Mouse (Mus musculus) heart, postnatal 0 days (tissue): ENCODE results near the gene Cacna1c.

ENCODE experiments used
- CTCF ChIP-seq: IDR thresholded peaks from 2 replicates; pipeline ENCODE4 v1.5.1; 2016; ENCODE audit warnings: antibody characterized with exemption, control low read depth, low read depth
- EP300 ChIP-seq: IDR thresholded peaks from 2 replicates; pipeline ENCODE4 v1.6.1; 2016; ENCODE audit warnings: antibody characterized with exemption, low read depth

GRCm38 (mm10) chr6:119058461-119058860, 137.8 kb downstream of the Cacna1c start:
- TF ChIP-seq CTCF (no peak), EP300 (no peak)
